Mouse (Mus musculus) retina, adult 2 months (tissue): ENCODE data around the gene Gtf2e1.

Experiments used
- DNase-seq: peaks from one replicate; pipeline ENCODE4 v3.0.0-alpha.2; 2012; ENCODE audit warnings: low read depth, low spot score

The Gtf2e1 gene

DNA sequence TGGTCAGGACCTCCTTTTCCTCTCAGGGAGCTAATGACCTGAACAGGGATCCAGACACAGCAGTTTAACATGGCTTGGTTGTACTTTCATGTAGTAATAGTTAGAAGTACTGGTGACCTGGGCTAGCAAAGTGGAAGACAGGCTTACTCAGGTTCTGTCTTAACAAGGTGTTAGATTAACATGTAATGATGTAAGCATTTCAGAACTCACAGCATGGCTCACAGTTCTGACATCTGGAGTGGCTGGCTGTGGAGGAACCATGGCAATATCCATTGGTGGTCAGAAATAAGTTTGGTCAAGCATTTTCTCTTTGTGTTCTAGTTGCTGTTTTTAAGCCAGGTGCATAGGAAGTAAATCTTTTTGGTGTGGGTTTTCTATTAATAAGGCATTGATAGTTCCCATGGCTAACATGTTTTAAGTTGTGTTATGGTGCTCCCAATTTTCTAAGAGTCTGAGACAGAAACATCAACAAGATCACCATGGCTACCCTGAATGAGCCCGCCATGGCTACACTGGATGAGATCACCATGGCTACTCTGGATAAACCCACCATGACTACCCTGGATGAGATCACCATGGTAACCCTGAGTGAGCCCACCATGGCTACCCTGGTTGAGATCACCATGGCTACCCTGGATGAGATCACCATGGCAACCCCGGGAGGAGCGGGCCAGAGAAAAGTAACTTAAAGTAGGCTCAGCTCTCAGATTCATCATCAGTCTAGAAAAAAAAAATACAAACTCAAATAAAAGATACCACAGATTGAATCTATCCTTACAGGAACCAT lies 52.6 kb downstream of the Gtf2e1 start:
- DNase-seq, result no peak

- no peak for DNase-seq
These were observed 61.0 kb downstream of the Gtf2e1 start for GRCm38 (mm10) chr16:37478311-37479291.

- no peak for DNase-seq
These were observed 66.8 kb downstream of the Gtf2e1 start for GRCm38 (mm10) chr16:37472620-37473312.

DNA sequence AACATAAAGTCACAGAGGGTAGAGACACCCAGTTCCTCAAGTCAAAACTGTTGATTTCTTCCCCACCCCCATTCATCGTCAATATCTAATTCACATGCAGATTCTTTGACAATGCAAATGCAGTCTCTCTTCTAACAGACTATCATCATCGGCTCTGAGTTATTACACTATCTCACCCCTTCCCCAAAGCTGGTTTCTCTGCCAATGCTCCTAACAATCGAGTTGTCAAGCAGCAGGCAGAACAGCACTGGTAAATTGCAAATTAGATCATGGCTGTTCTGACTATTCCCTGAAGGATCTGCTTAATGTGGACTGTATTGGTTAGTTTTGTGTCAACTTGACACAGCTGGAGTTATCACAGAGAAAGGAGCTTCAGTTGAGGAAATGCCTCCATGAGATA lies 70.0 kb downstream of the Gtf2e1 start:
- no peak for DNase-seq

GRCm38 (mm10) chr16:37463981-37464380 lies 75.6 kb downstream of the Gtf2e1 start:
- DNase-seq, result no peak

DNA sequence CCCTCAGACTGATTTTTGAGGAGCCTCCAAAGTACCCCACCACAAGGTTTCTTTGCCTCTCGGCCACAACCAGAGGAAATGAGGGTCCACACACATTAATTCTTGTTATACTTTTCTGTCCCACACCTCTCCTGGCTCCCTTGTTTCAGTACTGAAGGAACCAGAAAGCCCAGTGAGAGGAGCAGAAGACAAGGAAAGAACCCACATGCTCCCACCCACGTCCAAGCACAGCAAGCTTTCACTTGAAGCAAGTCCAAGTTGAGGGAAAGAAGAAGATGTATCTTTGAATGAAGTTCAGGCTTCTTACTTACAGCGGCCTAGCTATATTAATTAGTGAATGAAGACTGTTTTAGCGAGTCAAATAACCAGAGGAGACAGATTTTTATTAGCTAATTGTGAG lies 76.7 kb downstream of the Gtf2e1 start:
- no peak for DNase-seq

DNA sequence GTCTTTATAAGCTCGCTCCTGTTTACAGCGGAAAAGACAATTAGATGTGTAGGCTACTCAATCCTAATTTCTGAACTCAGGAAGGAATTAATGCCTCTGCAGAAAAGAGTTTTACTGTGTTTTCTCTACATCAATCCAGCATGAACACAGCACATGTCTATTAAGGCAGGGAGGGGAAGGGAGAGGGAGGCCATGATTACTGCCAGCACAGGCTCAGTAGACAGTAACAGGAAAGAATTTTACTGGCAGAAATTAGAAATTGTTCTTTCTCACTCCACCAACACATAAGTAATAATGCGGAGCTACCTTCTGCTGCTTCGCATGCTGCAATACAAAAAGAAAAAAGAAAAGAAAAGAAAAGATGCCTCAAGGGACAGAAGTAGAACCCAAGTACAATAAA lies 78.0 kb downstream of the Gtf2e1 start:
- DNase-seq, result no peak
